Mouse (Mus musculus) ES-Bruce4 (cell line): Measurements from ENCODE around the gene Rtraf.

Experiments used
- CTCF ChIP-seq: IDR thresholded peaks from one replicate; pipeline ENCODE4 v1.8.1; 2011; ENCODE audit warnings: low read depth, low read length
- POLR2A ChIP-seq: IDR thresholded peaks from one replicate; pipeline ENCODE4 v1.8.1; 2011; ENCODE audit warnings: low read length; ENCODE audit not compliant: insufficient read depth

GRCm38 (mm10) chr14:19764331-19764730 is 59.3 kb downstream of the Rtraf start:
- TF ChIP-seq CTCF (no peak), POLR2A (no peak)
